Mouse (Mus musculus) brown adipose tissue, adult 24 weeks (tissue): ENCODE results near the gene Mrfap1. TPM values are rescaled to one million over a fixed set of nuclear protein-coding genes. Genes with fewer than 3 reads are reported as not detected.
"Not testable (repeated sequence)": the region's sequence is repeated elsewhere in the genome, so short reads cannot be mapped to it uniquely, and the experiment has no call there.

Source experiments
- H3K27ac ChIP-seq: fragments of 200-500 bp; replicated peaks from 2 replicates; pipeline ENCODE4 v1.5.1; 2012; ENCODE audit warnings: low read depth, mild to moderate bottlenecking, low read length
- H3K4me1 ChIP-seq: fragments of 200-500 bp; 2 replicates; pipeline ENCODE4 v1.6.1; 2012; ENCODE audit warnings: low read length, mixed read lengths; ENCODE audit not compliant: control insufficient read depth, insufficient read depth, insufficient read length
- H3K4me3 ChIP-seq: fragments of 200-500 bp; 2 replicates; pipeline ENCODE4 v1.5.1; 2012; ENCODE audit warnings: low read depth, mild to moderate bottlenecking, low read length, moderate library complexity; ENCODE audit not compliant: insufficient read depth
- polyA plus RNA-seq: library from polyadenylated mRNA; stranded (reverse); fragments of >200 nt; gene quantifications from 2 replicates; pipeline ENCODE4 v1.2.4, GENCODE M21; 2012; ENCODE audit not compliant: missing spikeins, insufficient read depth, insufficient read length

Mrfap1 gene
- 235 and 311 TPM in 2 replicates for polyA plus RNA-seq

DNA sequence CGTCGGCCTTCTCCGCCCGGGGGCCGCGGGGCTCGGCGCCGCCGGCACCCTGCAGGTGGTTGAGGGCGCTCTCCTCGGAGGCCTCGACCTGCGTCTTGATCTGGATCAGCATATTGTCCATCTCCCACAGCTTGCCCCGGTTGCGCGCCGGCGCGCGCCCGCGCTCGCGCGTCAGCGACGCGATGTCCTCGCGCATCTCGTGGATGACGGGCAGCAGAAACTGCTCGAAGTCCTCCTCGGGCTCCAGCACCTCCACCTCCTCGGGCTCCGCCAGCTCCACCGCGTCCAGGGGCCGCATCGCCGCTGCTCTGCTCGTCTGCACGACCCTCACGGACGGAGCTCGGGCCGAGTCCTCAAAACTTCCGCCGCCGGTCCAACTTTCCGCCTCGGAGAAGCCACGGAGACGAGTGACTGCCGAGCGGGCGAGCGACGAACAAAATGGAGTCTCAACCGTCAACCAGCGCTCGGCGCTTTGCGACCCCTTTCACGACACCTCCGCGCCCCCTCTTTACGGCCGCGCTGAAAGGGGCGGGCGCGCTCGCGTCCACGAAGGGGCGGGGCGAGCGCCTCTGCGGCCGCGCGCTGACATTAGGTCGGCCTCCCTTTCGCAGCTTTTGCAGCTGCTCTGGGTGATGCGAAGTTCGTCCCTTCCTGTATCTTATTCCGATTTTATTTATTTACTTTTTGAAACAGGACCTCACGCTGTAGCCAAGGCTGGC is at the start of gene Mrfap1:
Mrfap1 (minus strand) TSS at position 477 of the 719 bp plus-strand sequence.
- peak within 1 kb of the TSS; percentile 81 for H3K27ac ChIP-seq
- peak within 1 kb of the TSS; percentile 81 for H3K4me3 ChIP-seq
- not testable (repeated sequence) for H3K4me1 ChIP-seq

DNA sequence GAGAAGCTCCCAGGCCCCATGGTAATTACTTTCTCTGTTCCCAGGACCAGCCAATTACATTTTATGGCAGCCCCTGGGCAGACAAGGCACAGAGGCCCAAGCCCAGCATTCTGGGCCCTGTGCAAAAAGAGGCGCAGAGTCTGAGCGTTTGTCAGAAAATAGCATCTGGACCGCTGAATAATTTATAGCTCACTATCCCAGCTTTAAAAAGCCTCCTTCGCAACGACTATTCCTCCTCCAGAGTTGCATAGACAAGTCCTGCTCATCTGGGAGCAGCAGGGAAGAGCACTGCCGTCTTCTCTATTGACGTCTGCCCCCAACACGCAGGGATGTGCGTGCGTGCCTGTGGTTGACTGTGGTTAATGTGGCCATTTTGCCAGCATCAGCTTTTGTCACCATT is 47.9 kb upstream of the Mrfap1 start:
- H3K4me1 ChIP-seq: no peaks in the 10 kb centered on the region
- no peak overlapping the region for H3K4me3 ChIP-seq
- no peak overlapping the region for H3K27ac ChIP-seq

DNA sequence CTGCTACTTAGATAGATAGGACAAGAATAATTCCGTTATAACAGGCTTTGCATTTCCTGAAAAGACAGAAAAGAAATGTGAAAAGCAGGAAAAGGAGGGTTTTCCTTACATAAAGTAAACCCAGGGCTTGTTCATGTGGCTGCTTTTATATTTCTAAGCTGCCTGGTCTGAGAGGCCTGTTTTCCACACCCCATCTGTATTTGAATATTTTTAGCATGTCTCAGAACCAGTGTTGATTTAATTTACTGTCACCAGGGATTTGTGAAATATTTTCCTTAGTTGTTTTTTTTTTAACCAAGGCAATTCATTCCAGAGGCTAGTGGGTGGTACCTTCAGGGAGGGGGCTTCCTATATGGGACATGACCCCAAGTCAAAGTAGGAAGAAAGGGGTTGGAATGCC is 45.1 kb upstream of the Mrfap1 start:
- H3K4me1 ChIP-seq: no peaks in the 10 kb centered on the region
- no peak overlapping the region for H3K27ac ChIP-seq
- H3K4me3 ChIP-seq: no peak overlapping the region

DNA sequence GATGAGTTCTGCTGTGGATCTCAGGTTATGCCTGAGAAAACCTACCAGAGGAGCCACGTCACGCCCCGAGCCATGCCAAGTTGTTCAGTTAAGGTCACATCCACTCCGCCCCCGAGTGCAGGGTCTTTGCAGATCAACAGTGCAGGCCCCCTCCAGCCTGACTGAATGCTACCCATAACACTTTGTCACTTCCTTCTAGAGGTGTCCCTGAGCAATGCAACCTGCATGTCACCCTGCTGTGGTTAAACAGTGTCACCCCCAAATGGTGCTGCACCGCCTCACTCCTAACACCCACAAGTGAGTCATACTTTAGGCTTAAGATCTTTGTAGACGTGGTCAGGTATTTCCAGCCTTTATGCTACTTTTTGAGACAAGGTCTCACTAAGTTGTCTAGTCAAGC is 43.5 kb upstream of the Mrfap1 start:
- no peak overlapping the region for H3K4me3 ChIP-seq
- no peaks in the 10 kb centered on the region for H3K4me1 ChIP-seq
- H3K27ac ChIP-seq: no peak overlapping the region

DNA sequence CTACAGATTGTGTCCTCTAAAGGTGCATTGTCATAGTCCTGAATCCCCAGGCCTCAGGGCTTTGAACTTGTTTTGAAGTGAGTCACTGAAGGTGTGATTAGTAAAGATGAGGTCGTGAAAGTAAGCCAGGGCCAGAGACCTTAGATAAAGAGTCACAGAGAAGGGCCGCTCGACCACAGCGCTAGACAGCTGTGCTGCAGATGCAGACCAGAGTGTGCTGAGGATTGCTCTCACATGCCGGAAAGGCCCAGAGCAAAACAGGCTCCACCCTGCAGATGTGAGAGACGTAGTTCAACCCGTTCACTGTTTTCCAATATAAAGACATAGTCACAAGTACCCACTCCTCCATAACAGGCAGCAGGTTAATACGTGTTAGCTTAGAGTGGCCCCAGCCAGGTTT is 43.0 kb upstream of the Mrfap1 start:
- Histone ChIP-seq H3K4me3 (no peak overlapping the region), H3K27ac (no peak overlapping the region), H3K4me1 (no peaks in the 10 kb centered on the region)

DNA sequence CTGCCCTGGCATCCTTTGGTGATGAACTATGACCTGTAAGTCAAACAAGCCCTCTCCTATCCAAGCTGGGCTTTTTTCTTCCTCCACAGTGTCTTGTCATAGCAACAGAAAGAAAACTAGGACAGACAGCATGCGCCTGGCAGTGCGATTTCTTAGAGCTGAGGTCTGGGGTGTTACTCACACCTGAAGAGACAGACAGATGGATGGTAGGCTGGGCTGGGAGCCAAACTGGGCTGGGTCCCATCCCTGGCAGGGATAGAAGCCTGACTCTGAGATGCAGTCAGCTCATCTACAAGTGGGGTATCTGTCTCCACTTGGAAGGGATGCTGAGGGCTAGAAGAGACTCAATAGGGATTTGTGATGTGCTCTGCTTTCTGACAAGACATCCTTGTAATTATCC is 42.5 kb upstream of the Mrfap1 start:
- Histone ChIP-seq H3K27ac (no peak overlapping the region), H3K4me3 (no peak overlapping the region), H3K4me1 (no peaks in the 10 kb centered on the region)

DNA sequence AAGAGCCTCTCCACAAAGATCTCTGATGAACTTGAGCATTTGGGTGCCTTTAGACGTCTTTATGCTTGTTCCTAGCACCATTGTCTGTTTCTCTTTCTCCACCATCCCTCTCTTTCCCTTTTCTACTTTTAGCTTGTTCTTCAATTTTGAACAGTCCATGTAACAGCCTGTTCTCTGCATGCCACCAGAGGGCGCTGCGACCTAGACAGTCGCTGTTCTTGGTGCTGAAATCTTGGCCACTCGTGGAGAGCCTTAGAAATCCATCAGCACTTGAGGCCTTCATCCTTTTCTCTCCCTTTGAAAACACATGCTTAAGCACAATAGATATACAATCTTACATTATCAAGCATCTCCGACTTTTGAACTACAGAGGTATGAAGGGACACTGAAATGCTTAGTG is 39.4 kb upstream of the Mrfap1 start:
- Histone ChIP-seq H3K4me1 (no peaks in the 10 kb centered on the region), H3K27ac (no peak overlapping the region), H3K4me3 (no peak overlapping the region)

DNA sequence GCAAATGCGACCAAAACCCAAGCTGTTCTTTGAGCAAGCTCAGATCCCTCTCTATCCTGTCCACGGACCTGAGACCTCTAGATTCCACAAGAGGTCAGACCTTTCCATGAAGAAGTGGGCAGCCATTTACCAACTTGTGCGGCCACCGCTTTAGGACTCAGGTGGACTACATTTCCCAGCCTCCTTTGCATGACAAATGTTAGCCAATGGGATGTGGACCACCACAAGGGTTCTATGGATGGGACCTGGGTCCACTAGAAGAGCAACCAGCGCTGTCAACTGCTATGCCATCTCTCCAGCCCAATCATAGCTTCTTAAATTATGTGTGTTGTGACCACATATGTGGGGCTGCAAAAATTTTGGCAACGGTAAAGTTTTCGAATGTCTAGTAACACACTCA is 34.7 kb upstream of the Mrfap1 start:
- H3K4me1 ChIP-seq: no peaks in the 10 kb centered on the region
- no peak overlapping the region for H3K4me3 ChIP-seq
- no peak overlapping the region for H3K27ac ChIP-seq

DNA sequence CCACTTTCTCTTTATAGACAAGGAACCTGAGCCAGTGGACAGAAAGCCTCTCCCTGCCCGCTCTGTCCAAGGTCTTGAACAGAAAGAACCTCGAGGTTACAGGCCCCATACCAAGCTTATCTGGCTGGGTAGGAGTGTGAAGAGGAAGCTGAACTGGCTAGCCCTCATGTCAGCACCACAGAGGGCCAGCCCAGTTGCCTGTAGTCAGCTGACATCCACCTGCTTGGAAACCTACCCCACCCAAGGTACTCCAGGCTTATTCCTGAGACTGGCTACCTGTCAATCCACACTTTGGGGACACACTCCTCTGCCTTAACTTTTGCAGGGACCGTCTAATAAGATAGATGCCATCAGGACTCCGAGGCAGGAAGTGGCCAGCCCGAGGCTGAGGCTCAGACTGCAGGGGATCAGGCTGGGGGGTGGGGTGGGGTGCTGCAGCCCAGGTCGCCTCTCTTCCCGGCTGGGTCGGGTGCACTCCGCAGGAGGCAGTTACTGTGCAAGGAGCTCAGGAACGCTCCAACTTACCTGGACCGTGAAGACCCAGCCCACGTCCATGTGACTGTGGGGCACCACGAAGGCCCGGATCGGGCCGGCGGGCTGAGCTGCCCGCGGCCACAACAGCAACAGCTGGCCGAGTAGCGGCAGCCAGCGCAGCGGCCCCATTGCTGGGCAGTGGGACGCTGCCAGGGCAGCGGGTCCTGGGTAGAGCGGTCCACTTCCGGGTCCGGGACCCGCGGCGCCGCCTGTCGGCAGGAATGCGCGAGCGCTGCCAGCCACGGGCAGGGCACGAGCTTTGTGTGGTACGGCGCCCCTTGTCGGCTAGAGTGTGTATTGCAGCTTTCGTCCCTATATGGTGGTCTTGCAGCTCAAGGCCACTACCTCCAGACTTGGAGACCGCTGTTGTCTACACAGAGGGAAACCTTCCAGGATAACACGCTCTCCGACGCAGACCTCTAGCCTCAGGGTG is 33.6 kb upstream of the Mrfap1 start, which contains the start of gene Man2b2:
Man2b2 (minus strand) TSS at position 741 of the 967 bp plus-strand sequence.
- Histone ChIP-seq H3K4me1 (no peaks in the 10 kb centered on the region), H3K4me3 (peak within 1 kb of the TSS; percentile 87), H3K27ac (no peak within 1 kb of the TSS)

DNA sequence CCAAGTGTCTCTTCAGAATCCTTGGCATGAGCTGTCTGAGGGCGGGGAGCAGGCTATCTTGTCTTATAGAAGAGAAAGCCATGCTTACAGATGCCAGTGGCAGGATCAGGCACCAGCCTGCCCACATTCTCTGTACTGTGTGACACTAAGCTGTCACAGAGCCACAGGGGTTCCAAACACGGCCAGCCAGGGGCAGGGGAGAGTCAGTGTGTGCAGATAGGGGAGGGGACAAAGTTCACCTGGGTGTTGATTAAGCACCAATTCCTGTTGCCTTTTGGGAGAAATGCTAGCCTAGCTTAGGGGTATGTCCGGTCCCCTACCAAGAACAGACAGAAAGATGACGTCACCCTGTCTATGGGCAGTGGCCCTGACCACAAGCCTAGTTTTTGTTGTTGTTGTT is 32.5 kb upstream of the Mrfap1 start:
- Histone ChIP-seq H3K4me1 (no peaks in the 10 kb centered on the region), H3K4me3 (0 out of 2 replicates have a peak overlapping the region, but pooled peaks have one; percentile 87), H3K27ac (no peak overlapping the region)

DNA sequence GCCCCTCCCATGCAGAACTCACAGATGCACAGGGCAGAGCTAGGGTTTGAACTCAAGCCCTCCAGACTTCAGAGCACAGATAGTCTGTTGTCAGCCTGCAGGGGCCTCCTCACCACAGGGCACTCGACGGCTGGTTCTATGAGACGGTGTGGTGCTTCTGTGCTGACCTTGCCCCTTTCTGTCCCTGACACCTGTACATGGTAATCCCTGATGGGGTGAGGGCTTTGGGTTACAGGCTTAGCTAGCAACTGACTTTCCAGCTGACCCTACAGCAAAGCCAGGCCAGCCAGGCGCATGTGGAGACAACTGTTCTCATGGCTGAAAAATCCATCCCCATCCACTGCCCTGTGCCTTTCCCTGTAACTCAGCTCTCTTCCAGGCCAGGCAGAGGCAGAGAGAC is 26.3 kb upstream of the Mrfap1 start:
- Histone ChIP-seq H3K27ac (no peak overlapping the region), H3K4me3 (no peak overlapping the region)

DNA sequence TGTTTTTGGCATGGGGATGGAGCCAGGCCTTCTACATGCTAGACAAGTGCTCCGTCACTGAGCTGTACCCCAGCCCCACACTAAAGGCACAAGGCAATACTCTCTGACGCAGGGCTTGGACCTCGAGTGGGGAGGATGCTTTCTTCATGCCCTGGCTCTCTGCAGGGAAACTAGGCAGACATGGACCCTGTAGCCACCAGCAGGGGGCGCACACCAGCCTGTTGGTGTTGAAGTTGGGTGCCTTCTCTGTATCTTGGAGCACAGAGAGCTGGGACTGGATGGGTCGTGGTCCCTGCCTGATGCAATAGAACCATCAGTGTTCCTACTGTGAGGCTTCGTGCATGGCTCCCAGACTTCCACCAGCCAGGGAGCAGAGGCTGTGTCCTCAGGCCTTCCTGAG is 23.6 kb upstream of the Mrfap1 start:
- H3K4me3 ChIP-seq: no peak overlapping the region
- no peak overlapping the region for H3K27ac ChIP-seq
- H3K4me1 ChIP-seq: no peaks in the 10 kb centered on the region

More for the DNA sequence above, 26.3 kb upstream of the Mrfap1 start:
- H3K4me1 ChIP-seq: no peaks in the 10 kb centered on the region

DNA sequence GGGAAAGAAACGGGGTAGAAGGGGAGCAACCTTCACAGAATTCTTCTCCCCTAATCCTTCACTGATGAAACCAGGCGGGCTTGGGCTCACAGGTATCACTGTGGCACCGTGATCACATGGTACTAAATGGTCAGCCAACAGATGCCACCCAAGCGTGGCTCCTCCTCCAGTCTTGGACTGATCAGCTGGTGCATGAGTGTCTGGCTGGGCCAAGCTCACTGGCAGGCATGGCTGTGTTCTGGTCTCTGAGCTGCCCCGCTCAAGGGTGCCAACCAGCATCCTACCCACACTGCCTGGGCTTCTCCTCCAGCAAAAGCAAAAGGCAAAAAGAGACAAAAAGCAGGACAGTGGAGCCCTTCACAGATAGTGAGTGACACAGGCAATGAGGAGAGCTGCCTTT is 23.2 kb upstream of the Mrfap1 start:
- Histone ChIP-seq H3K27ac (no peak overlapping the region), H3K4me1 (no peaks in the 10 kb centered on the region), H3K4me3 (no peak overlapping the region)

DNA sequence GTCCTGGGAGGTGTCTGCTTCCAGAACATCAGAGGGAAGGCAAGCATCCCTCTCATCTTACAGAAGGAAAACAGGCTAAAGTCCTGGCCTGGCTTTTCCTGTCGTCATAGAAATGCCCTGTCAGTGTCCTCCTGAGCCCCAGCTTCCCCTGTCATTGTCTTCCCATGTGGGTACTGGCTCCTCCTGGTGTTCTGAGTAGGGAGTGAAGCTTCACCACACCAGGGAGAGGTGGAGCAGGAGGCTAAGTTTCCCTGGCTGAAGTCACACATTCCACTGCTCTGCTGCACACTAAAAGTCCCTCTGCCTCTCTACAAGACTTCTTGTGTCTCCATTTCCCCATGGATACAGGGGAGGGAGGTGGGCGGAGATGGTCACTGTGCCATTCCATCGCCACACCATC is 21.2 kb upstream of the Mrfap1 start:
- no peaks in the 10 kb centered on the region for H3K4me1 ChIP-seq
- no peak overlapping the region for H3K4me3 ChIP-seq
- H3K27ac ChIP-seq: no peak overlapping the region

DNA sequence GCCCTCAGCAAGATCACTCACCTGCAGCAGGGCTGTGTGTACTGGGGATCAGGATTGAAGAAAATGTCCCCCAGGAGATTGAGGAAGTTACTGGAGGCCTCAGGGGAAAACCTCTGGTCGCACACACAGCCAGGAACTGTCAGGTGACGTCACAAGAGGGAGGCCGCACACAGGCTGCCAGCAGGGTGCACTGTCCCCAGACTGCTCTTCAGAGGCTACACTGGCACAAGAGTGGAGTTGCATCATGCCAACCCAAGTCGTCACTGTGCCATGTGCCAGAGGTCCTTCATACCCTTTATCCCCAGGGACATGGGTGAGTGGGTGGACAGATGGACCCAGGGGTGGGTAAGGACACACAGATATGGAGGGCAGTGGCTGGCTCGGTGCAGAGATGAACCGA is 18.0 kb upstream of the Mrfap1 start:
- H3K4me1 ChIP-seq: no peaks in the 10 kb centered on the region
- H3K4me3 ChIP-seq: no peak overlapping the region

More for the DNA sequence above, 18.0 kb upstream of the Mrfap1 start:
- no peak overlapping the region for H3K27ac ChIP-seq
